Mouse (Mus musculus): Measurements from ENCODE around the gene Adipor2. TPM values are rescaled to one million over a fixed set of nuclear protein-coding genes. Genes with fewer than 3 reads are reported as not detected.

Adipor2 gene
- polyA plus RNA-seq, 1 experiment from 2014 or later, result 29.8 TPM

DNA sequence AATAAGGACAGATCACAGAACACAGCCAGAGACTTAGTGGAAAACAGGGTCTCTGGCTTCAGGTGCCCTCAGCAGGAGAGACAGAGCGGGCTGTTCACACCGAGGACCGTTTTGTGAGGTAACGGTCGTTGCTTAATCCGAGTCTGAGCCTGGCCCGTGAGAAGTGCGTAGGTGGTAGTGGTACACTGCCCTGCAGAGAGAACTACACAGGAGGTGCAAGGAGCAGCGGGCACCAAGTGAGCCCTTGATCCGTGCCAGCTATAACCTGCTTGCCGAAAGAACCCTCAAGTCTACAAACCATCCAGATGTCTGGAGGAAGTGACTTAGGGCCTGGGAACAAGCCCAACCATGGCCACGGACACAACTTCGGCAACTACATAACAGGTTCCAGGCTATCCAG is 11.8 kb upstream of the Adipor2 start:
- Histone ChIP-seq H3K36me3 (ENCODE audit: control insufficient read depth, insufficient read depth) (no peaks in the 10 kb centered on the region), H3K4me2 (ENCODE audit: low read depth, low read length) (no peak overlapping the region), H3K27ac (ENCODE audit: low read length) (no peak overlapping the region), H3K9me3 (replicated peaks; ENCODE audit: control insufficient read depth, low read length) (no peaks in the 10 kb centered on the region), H3K9ac (ENCODE audit: low read length) (no peak overlapping the region), H3K27me3 (ENCODE audit: control insufficient read depth, insufficient read depth, low read length) (no peaks in the 10 kb centered on the region), H3K4me1 (ENCODE audit: control insufficient read depth, insufficient read depth, low read length) (peaks cover 4% of the 10 kb centered on the region; the same call in 1 of the 2 replicates), H3K4me3 (ENCODE audit: low read length) (no peak overlapping the region)
- ATAC-seq (replicated peaks; ENCODE audit: extremely low read depth, insufficient read depth, low FRiP score), result no peak
- 96% methylated on average over 13 of the region's 13 CpGs for WGBS

DNA sequence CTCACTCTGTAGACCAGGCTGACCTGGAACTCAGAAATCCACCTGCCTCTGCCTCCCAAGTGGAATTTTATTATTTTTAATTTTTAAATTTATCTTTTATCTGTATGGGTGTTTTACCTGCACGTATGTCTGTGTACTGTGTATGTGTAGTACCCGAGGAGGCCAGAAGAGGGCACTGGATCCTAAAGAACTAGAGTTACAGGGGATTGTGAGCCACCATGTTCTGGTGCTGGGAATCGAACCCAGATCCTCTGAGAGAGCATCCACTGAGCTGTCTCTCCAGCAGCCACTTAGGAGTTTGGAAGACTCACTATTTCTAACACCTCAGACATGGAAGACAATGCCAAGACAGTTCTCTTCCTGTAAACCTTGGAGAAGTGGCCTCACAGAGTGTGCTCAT is 11.1 kb upstream of the Adipor2 start:
- peaks cover 4% of the 10 kb centered on the region; the same call in 1 of the 2 replicates for H3K4me1 ChIP-seq (ENCODE audit: control insufficient read depth, insufficient read depth, low read length)
- no peak overlapping the region for H3K4me2 ChIP-seq (ENCODE audit: low read depth, low read length)
- no peaks in the 10 kb centered on the region for H3K36me3 ChIP-seq (ENCODE audit: control insufficient read depth, insufficient read depth)
- H3K9ac ChIP-seq (ENCODE audit: low read length), result no peak overlapping the region
- H3K9me3 ChIP-seq (replicated peaks; ENCODE audit: control insufficient read depth, low read length), result no peaks in the 10 kb centered on the region
- WGBS, result 83% methylated on average over 3 of the region's 3 CpGs
- H3K27me3 ChIP-seq (ENCODE audit: control insufficient read depth, insufficient read depth, low read length), result no peaks in the 10 kb centered on the region
- H3K27ac ChIP-seq (ENCODE audit: low read length), result no peak overlapping the region
- no peak overlapping the region for H3K4me3 ChIP-seq (ENCODE audit: low read length)
- ATAC-seq (replicated peaks; ENCODE audit: extremely low read depth, insufficient read depth, low FRiP score), result no peak

- no peak overlapping the region for H3K9ac ChIP-seq (ENCODE audit: low read length)
- no peak for ATAC-seq (replicated peaks; ENCODE audit: extremely low read depth, insufficient read depth, low FRiP score)
- WGBS, result 52% methylated on average over 4 of the region's 4 CpGs
These were observed 3.5 kb upstream of the Adipor2 start for GRCm38 (mm10) chr6:119421001-119421400.

DNA sequence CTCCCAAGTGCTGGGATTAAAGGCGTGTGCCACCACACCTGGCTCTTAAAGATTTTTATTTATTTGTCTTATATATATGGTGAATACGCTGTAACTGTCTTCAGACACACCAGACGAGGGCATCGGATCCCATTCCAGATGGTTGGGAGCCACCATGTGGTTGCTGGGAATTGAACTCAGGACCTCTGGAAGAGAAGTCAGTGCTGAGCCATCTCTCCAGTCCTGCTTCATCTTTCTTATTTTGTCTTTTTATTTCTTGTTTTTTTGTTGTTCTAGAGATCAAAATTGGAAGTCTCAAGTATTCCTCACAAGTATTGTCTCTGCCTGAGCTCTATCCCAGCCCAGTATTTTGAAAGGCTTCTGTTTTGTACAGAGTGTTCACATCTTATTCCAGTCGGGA is 2.9 kb upstream of the Adipor2 start:
- no peak overlapping the region for H3K4me3 ChIP-seq (ENCODE audit: low read length)
- no peaks in the 10 kb centered on the region for H3K36me3 ChIP-seq (ENCODE audit: control insufficient read depth, insufficient read depth)
- no peak for ATAC-seq (replicated peaks; ENCODE audit: extremely low read depth, insufficient read depth, low FRiP score)
- H3K4me2 ChIP-seq (ENCODE audit: low read depth, low read length), result no peak overlapping the region
- no peak overlapping the region for H3K9ac ChIP-seq (ENCODE audit: low read length)
- no peak overlapping the region for H3K27ac ChIP-seq (ENCODE audit: low read length)
- no peaks in the 10 kb centered on the region for H3K9me3 ChIP-seq (replicated peaks; ENCODE audit: control insufficient read depth, low read length)
- WGBS, result 92% methylated on average over 5 of the region's 5 CpGs
- no peaks in the 10 kb centered on the region for H3K27me3 ChIP-seq (ENCODE audit: control insufficient read depth, insufficient read depth, low read length)
- peaks cover 13% of the 10 kb centered on the region for H3K4me1 ChIP-seq (ENCODE audit: control insufficient read depth, insufficient read depth, low read length)

More at GRCm38 (mm10) chr6:119421001-119421400, 3.5 kb upstream of the Adipor2 start:
- Histone ChIP-seq H3K4me1 (ENCODE audit: control insufficient read depth, insufficient read depth, low read length) (peaks cover 13% of the 10 kb centered on the region), H3K4me2 (ENCODE audit: low read depth, low read length) (no peak overlapping the region), H3K9me3 (replicated peaks; ENCODE audit: control insufficient read depth, low read length) (no peaks in the 10 kb centered on the region), H3K27me3 (ENCODE audit: control insufficient read depth, insufficient read depth, low read length) (no peaks in the 10 kb centered on the region), H3K36me3 (ENCODE audit: control insufficient read depth, insufficient read depth) (no peaks in the 10 kb centered on the region), H3K27ac (ENCODE audit: low read length) (no peak overlapping the region), H3K4me3 (ENCODE audit: low read length) (no peak overlapping the region)

GRCm38 (mm10) chr6:119419412-119419811 is 1.9 kb upstream of the Adipor2 start:
- Histone ChIP-seq H3K27ac (ENCODE audit: low read length) (peak overlapping the region; percentile 78), H3K4me2 (ENCODE audit: low read depth, low read length) (no peak overlapping the region), H3K9me3 (replicated peaks; ENCODE audit: control insufficient read depth, low read length) (no peaks in the 10 kb centered on the region), H3K27me3 (ENCODE audit: control insufficient read depth, insufficient read depth, low read length) (no peaks in the 10 kb centered on the region), H3K4me1 (ENCODE audit: control insufficient read depth, insufficient read depth, low read length) (peaks cover 13% of the 10 kb centered on the region), H3K9ac (ENCODE audit: low read length) (no peak overlapping the region), H3K4me3 (ENCODE audit: low read length) (no peak overlapping the region), H3K36me3 (ENCODE audit: control insufficient read depth, insufficient read depth) (no peaks in the 10 kb centered on the region)
- no peak for ATAC-seq (replicated peaks; ENCODE audit: extremely low read depth, insufficient read depth, low FRiP score)
- 66% methylated on average over 7 of the region's 7 CpGs for WGBS

DNA sequence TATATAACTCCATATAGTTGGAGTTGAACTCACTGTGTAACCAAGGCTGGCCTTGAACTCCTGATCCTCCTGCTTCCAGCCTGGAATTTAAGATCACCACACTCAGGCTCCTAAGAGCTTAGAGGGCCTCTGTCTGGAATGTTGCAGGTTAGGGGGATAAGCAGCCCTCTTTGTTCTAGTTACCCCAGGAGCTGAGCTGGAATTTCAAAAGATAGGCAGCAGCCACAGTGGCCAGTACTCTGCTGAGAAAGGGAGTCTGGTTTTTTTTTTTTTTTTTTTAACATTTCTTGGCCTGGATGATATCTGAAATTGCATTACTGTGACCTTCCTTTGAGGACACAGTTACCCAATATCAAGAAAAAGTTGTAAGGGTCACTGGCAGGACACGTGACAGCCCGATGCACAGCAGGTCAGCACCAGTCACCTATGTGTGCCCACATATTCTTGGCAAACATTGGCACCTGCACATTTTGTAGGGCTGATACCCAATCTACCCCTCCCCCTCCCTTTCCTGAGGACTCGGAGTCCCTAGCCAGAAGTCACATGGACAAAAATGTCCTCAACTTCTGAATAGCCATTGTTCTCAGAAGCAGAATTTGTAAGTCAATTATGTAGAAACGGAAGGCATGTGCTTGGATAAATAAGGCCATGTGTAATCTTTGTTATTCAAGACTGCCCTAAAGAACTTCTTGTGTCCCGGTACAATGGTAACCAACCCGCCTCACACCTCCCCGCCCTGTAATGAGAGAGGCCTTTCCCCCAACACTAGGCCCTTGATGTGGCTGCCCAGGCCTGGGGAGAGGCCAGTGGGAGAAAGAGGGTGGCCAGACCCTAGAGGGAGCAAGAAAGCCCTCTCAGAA is 1.1 kb upstream of the Adipor2 start:
- WGBS, result 43% methylated on average over 7 of the region's 7 CpGs
- H3K27me3 ChIP-seq (ENCODE audit: control insufficient read depth, insufficient read depth, low read length), result no peaks in the 10 kb centered on the region
- ATAC-seq (replicated peaks; ENCODE audit: extremely low read depth, insufficient read depth, low FRiP score), result 0 out of 2 replicates have a peak, but pooled peaks have one; percentile 34
- H3K9ac ChIP-seq (ENCODE audit: low read length), result no peak overlapping the region
- H3K4me1 ChIP-seq (ENCODE audit: control insufficient read depth, insufficient read depth, low read length), result peaks cover 13% of the 10 kb centered on the region
- H3K9me3 ChIP-seq (replicated peaks; ENCODE audit: control insufficient read depth, low read length), result no peaks in the 10 kb centered on the region
- peak overlapping the region; percentile 78 for H3K27ac ChIP-seq (ENCODE audit: low read length)
- no peak overlapping the region for H3K4me3 ChIP-seq (ENCODE audit: low read length)
- H3K4me2 ChIP-seq (ENCODE audit: low read depth, low read length), result no peak overlapping the region
- H3K36me3 ChIP-seq (ENCODE audit: control insufficient read depth, insufficient read depth), result no peaks in the 10 kb centered on the region

- Histone ChIP-seq H3K27ac (ENCODE audit: low read length) (peak overlapping the region; percentile 78), H3K4me2 (ENCODE audit: low read depth, low read length) (no peak overlapping the region), H3K4me3 (ENCODE audit: low read length) (no peak overlapping the region), H3K9me3 (replicated peaks; ENCODE audit: control insufficient read depth, low read length) (no peaks in the 10 kb centered on the region), H3K4me1 (ENCODE audit: control insufficient read depth, insufficient read depth, low read length) (peaks cover 13% of the 10 kb centered on the region), H3K36me3 (ENCODE audit: control insufficient read depth, insufficient read depth) (no peaks in the 10 kb centered on the region), H3K9ac (ENCODE audit: low read length) (no peak overlapping the region), H3K27me3 (ENCODE audit: control insufficient read depth, insufficient read depth, low read length) (no peaks in the 10 kb centered on the region)
- no peak for ATAC-seq (replicated peaks; ENCODE audit: extremely low read depth, insufficient read depth, low FRiP score)
- WGBS, result 77% methylated on average over 7 of the region's 7 CpGs
These were observed 317 bp upstream of the Adipor2 start for GRCm38 (mm10) chr6:119417821-119418220.

GRCm38 (mm10) chr6:119416643-119417042 is 861 bp downstream of the Adipor2 start:
- peak overlapping the region; percentile 3; the same call in 1 of the 2 replicates for H3K4me3 ChIP-seq (ENCODE audit: low read length)
- H3K27ac ChIP-seq (ENCODE audit: low read length), result no peak overlapping the region
- ATAC-seq (replicated peaks; ENCODE audit: extremely low read depth, insufficient read depth, low FRiP score), result no peak

DNA sequence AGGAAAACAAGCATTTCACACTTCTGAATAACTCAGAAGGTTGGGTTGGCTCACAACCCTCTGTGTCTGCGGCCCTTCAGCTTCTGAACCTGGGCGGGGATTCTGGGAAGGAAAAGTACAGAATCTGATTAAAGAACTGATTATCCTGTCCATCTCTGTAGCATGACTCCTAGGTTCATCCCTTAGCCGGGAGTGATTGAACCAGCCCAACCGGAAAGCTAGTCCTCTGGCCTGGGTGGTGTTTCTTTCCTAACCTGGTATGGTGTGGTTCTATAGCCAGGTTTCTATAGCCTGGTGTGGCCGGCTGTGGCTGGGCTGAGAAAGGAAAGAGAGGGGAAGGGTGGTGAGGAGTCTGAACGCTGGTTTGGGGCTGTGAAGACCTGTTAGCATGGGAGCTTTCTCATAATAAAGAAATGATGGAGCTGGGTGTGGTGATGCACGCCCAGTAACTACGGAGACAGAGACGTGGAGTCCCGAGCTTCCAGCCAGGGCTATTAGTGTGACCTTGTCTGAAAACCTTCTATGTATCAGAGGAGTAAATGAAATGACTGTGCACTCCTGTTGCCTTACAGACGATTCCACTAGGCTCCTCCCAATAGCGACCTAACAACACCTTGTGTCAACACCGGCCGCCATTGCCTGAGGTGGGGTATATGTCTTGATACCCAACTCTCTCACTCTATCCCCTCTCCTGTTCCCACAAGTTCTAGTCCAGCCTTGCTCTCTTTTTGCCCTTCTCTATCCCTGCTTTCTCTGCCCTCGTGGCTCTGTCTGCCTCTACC is 3.1 kb downstream of the Adipor2 start:
- H3K4me1 ChIP-seq (ENCODE audit: control insufficient read depth, insufficient read depth, low read length), result peaks cover 20% of the 10 kb centered on the region
- no peak overlapping the region for H3K4me2 ChIP-seq (ENCODE audit: low read depth, low read length)
- no peaks in the 10 kb centered on the region for H3K9me3 ChIP-seq (replicated peaks; ENCODE audit: control insufficient read depth, low read length)
- no peaks in the 10 kb centered on the region for H3K27me3 ChIP-seq (ENCODE audit: control insufficient read depth, insufficient read depth, low read length)
- no peak overlapping the region for H3K4me3 ChIP-seq (ENCODE audit: low read length)
- ATAC-seq (replicated peaks; ENCODE audit: extremely low read depth, insufficient read depth, low FRiP score), result no peak
- H3K36me3 ChIP-seq (ENCODE audit: control insufficient read depth, insufficient read depth), result no peaks in the 10 kb centered on the region
- no peak overlapping the region for H3K27ac ChIP-seq (ENCODE audit: low read length)
- H3K9ac ChIP-seq (ENCODE audit: low read length), result no peak overlapping the region
- WGBS, result 85% methylated on average over 15 of the region's 15 CpGs

More at GRCm38 (mm10) chr6:119416643-119417042, 861 bp downstream of the Adipor2 start:
- Histone ChIP-seq H3K4me1 (ENCODE audit: control insufficient read depth, insufficient read depth, low read length) (peaks cover 13% of the 10 kb centered on the region), H3K36me3 (ENCODE audit: control insufficient read depth, insufficient read depth) (no peaks in the 10 kb centered on the region), H3K9ac (ENCODE audit: low read length) (no peak overlapping the region; the same call in 1 of the 2 replicates), H3K4me2 (ENCODE audit: low read depth, low read length) (peak overlapping the region; percentile 61), H3K27me3 (ENCODE audit: control insufficient read depth, insufficient read depth, low read length) (no peaks in the 10 kb centered on the region), H3K9me3 (replicated peaks; ENCODE audit: control insufficient read depth, low read length) (no peaks in the 10 kb centered on the region)
- WGBS, result 70% methylated on average over 6 of the region's 6 CpGs
